Mouse (Mus musculus): ENCODE results near the gene Kif13a. TPM values are rescaled to one million over a fixed set of nuclear protein-coding genes. Genes with fewer than 3 reads are reported as not detected.

Kif13a gene
- total RNA-seq, 2 experiments from 2014 or later, result 20.9 to 21.7 TPM

- H3K4me3 ChIP-seq, result no peak overlapping the region
- DNase-seq (ENCODE audit: low spot score in 2 of 2), result no peak
- TF ChIP-seq CTCF (conservative IDR thresholded peaks at IDR 0.05), result no peak
- peak overlapping the region; percentile 71 for H3K27ac ChIP-seq
Observed at GRCm38 (mm10) chr13:46911018-46911419, 18.6 kb downstream of the Kif13a start.

DNA sequence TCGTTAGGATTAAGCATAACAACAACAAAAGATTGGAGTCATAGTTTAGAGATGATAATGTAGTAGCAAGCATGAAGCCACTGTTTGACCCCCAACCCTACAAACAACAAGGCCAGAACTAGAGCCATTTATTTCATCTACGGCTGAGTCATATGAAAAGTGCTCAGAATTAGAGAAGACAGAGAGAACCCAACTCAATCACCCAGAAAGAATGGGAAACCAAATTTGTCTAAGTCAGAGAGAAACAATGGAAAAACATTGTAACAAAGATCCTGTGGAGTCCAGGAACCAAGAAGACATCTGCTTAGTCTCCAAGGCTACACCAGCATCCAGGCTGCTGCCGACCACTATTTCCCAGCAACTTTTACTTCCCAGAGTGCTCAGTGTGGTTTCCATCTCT, 19.7 kb downstream of the Kif13a start:
- no peak for TF ChIP-seq CTCF (conservative IDR thresholded peaks at IDR 0.05)
- Histone ChIP-seq H3K4me3 (no peak overlapping the region), H3K27ac (peak overlapping the region; percentile 71; the same call in 1 of the 2 replicates)
- no peak for DNase-seq (ENCODE audit: low spot score in 2 of 2)

DNA sequence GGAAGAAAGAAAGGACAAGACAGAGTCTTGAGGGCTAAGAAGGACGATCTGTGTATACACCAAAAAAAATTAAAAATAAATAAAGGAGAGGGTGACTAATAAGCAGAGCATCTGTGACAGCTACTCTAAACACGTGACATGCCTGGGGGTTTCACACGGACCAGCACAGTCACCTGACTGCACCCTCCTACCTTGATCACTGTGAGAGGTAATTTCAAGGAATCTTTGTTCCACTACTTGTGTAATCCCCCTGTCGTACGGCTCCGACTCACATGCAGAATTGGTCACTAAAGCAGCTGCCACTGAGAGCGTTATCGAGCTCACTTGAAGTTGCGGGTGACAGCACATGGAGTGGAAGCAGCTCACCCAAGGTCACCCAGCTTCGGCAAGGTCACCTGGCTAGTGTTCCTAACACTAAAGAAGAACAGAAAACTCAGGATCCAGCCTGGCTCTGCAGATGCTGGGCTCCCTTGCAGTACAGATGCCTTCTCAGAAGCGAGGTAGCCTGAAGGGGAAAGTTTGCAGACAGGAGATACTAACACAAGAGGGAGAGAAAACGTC, 20.6 kb downstream of the Kif13a start:
- DNase-seq (ENCODE audit: low spot score in 2 of 2), result no peak
- no peak for TF ChIP-seq CTCF (conservative IDR thresholded peaks at IDR 0.05)
- H3K4me3 ChIP-seq, result no peak overlapping the region
- 0 out of 2 replicates have a peak overlapping the region, but pooled peaks have one; percentile 2 for H3K27ac ChIP-seq

DNA sequence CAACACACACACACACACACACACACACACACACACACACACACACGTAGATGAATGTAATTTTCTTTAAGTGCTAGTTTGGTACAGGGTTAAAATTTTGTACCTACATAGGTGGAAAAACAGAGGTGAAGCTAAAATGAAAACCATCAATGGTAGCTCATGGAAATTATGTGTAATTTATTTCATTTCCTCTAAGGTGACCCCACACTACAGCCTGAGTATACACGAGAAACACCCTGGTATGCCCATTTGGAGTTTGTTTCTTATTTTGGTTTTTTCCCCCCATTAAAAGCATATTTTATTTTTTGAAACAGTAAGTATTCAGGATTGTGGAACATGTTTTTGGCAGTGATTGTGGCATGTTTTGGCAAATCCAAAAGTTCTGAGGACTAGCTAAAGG, 21.3 kb downstream of the Kif13a start:
- no peak for TF ChIP-seq CTCF (conservative IDR thresholded peaks at IDR 0.05)
- DNase-seq (ENCODE audit: low spot score in 2 of 2), result no peak
- no peak overlapping the region for H3K4me3 ChIP-seq
- H3K27ac ChIP-seq, result no peak overlapping the region

GRCm38 (mm10) chr13:46907861-46908260, 21.8 kb downstream of the Kif13a start:
- TF ChIP-seq CTCF (conservative IDR thresholded peaks at IDR 0.05), result no peak
- H3K27ac ChIP-seq, result peak overlapping the region; percentile 14; the same call in 1 of the 2 replicates
- H3K4me3 ChIP-seq, result no peak overlapping the region
- no peak for DNase-seq (ENCODE audit: low spot score in 2 of 2)

- TF ChIP-seq CTCF (conservative IDR thresholded peaks at IDR 0.05), result no peak
- Histone ChIP-seq H3K4me3 (no peak overlapping the region), H3K27ac (peak overlapping the region; percentile 14; the same call in 1 of the 2 replicates)
- no peak for DNase-seq (ENCODE audit: low spot score in 2 of 2)
Observed at GRCm38 (mm10) chr13:46907115-46907514, 22.6 kb downstream of the Kif13a start.

GRCm38 (mm10) chr13:46905971-46906370, 23.7 kb downstream of the Kif13a start:
- TF ChIP-seq CTCF (conservative IDR thresholded peaks at IDR 0.05), result no peak
- no peak for DNase-seq (ENCODE audit: low spot score in 2 of 2)
- Histone ChIP-seq H3K27ac (no peak overlapping the region), H3K4me3 (no peak overlapping the region)

- no peak overlapping the region for H3K4me3 ChIP-seq
- DNase-seq (ENCODE audit: low spot score in 2 of 2), result no peak
- no peak for TF ChIP-seq CTCF (conservative IDR thresholded peaks at IDR 0.05)
- H3K27ac ChIP-seq, result no peak overlapping the region
Observed at GRCm38 (mm10) chr13:46904982-46905621, 24.6 kb downstream of the Kif13a start.

GRCm38 (mm10) chr13:46902568-46903255, 27.0 kb downstream of the Kif13a start:
- H3K27ac ChIP-seq, result no peak overlapping the region
- DNase-seq (ENCODE audit: low spot score in 2 of 2), result no peak
- peak; percentile 23; the same call in 1 of the 2 replicates for TF ChIP-seq CTCF (conservative IDR thresholded peaks at IDR 0.05)

GRCm38 (mm10) chr13:46900870-46901555, 28.7 kb downstream of the Kif13a start:
- TF ChIP-seq CTCF (conservative IDR thresholded peaks at IDR 0.05), result peak; percentile 23; the same call in 1 of the 2 replicates
- DNase-seq (ENCODE audit: low spot score in 2 of 2), result no peak
- Histone ChIP-seq H3K27ac (no peak overlapping the region), H3K4me3 (no peak overlapping the region)

More at GRCm38 (mm10) chr13:46902568-46903255, 27.0 kb downstream of the Kif13a start:
- no peak overlapping the region for H3K4me3 ChIP-seq

GRCm38 (mm10) chr13:46898837-46899236, 30.8 kb downstream of the Kif13a start:
- Histone ChIP-seq H3K27ac (no peak overlapping the region), H3K4me3 (no peak overlapping the region)
- no peak for TF ChIP-seq CTCF (conservative IDR thresholded peaks at IDR 0.05)
- no peak for DNase-seq (ENCODE audit: low spot score in 2 of 2)

DNA sequence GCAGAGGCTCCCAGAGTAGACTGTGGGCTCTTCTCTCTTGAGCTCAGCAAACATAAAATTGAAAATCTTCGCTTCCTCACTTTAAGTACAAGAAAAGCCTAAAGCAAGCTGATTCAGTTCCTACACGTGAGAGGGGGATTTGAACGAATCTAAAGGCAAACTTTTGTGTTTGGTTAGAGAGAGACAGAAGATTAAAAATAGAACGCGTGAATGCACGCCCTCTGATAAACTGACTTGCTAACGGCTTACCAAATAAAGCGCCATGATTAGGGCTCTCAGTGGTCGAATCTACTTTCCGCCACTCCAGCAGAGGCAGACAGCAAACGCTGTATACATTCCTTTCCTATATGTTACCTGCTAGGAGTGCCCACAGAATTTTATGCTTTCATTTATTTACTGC, 31.3 kb downstream of the Kif13a start:
- H3K27ac ChIP-seq, result no peak overlapping the region
- no peak overlapping the region for H3K4me3 ChIP-seq
- TF ChIP-seq CTCF (conservative IDR thresholded peaks at IDR 0.05), result no peak
- DNase-seq (ENCODE audit: low spot score in 2 of 2), result no peak

DNA sequence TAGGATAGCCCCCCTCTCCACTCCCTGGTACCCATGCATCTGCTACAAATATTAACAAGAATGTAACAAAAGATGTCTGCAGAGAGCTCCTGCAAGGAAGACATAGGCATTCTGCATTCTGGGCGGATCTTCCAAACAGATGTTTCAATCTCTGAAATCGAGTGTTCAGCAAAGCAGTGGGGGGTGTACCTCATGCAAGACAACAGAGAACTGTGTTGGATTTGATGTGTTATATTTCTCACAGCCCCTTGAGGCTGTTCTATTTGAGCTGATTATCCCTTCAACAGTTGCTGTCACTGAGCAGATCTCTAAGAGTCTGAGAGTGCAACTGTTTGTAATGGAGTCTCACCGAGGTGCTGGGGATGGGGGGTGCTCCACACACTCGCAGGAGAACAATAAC, 37.3 kb downstream of the Kif13a start:
- H3K27ac ChIP-seq, result no peak overlapping the region
- no peak for TF ChIP-seq CTCF (conservative IDR thresholded peaks at IDR 0.05)
- H3K4me3 ChIP-seq, result no peak overlapping the region
- DNase-seq (ENCODE audit: low spot score in 2 of 2), result no peak

All from layer of hippocampus, adult 2 months (tissue).